Mouse (Mus musculus) thymus, adult 18-20 months (tissue): ENCODE data around the gene Map3k20.

Source experiments
- DNase-seq, 2 experiments: peaks; one replicate each; pipeline ENCODE4 v3.0.0; 2022; ENCODE audit warnings: mixed read lengths in 2 of 2

Map3k20 gene

GRCm38 (mm10) chr2:72322681-72323353 is 37.4 kb downstream of the Map3k20 start:
- DNase-seq: no peak

GRCm38 (mm10) chr2:72324436-72324835 is 39.0 kb downstream of the Map3k20 start:
- DNase-seq: no peak

GRCm38 (mm10) chr2:72326491-72326890 is 41.1 kb downstream of the Map3k20 start:
- no peak for DNase-seq

- no peak for DNase-seq
Measured at GRCm38 (mm10) chr2:72328435-72328834, 43.0 kb downstream of the Map3k20 start.

GRCm38 (mm10) chr2:72330955-72331481 is 45.6 kb downstream of the Map3k20 start:
- DNase-seq: no peak

GRCm38 (mm10) chr2:72332067-72332466 is 46.6 kb downstream of the Map3k20 start:
- no peak for DNase-seq

- DNase-seq: no peak
Measured at GRCm38 (mm10) chr2:72333210-72333609, 47.8 kb downstream of the Map3k20 start.

- DNase-seq: no peak
Measured at GRCm38 (mm10) chr2:72336840-72337239, 51.4 kb downstream of the Map3k20 start.

- no peak for DNase-seq
Measured at GRCm38 (mm10) chr2:72345281-72345680, 59.8 kb downstream of the Map3k20 start.

GRCm38 (mm10) chr2:72351329-72351728 is 65.9 kb downstream of the Map3k20 start:
- no peak for DNase-seq

- DNase-seq: no peak
Measured at GRCm38 (mm10) chr2:72351776-72352175, 66.3 kb downstream of the Map3k20 start.

- no peak for DNase-seq
Measured at GRCm38 (mm10) chr2:72352756-72353155, 67.3 kb downstream of the Map3k20 start.

- DNase-seq: no peak
Measured at GRCm38 (mm10) chr2:72356471-72356870, 71.0 kb downstream of the Map3k20 start.

GRCm38 (mm10) chr2:72361572-72361971 is 76.1 kb downstream of the Map3k20 start:
- no peak for DNase-seq

GRCm38 (mm10) chr2:72363449-72363848 is 78.0 kb downstream of the Map3k20 start:
- DNase-seq: no peak

GRCm38 (mm10) chr2:72365930-72366329 is 80.5 kb downstream of the Map3k20 start:
- no peak for DNase-seq

GRCm38 (mm10) chr2:72366503-72366902 is 81.1 kb downstream of the Map3k20 start:
- no peak for DNase-seq

GRCm38 (mm10) chr2:72367850-72368249 is 82.4 kb downstream of the Map3k20 start:
- DNase-seq: no peak

- DNase-seq: no peak
Measured at GRCm38 (mm10) chr2:72369140-72369600, 83.7 kb downstream of the Map3k20 start.

GRCm38 (mm10) chr2:72372136-72372535 is 86.7 kb downstream of the Map3k20 start:
- no peak for DNase-seq

GRCm38 (mm10) chr2:72374076-72374475 is 88.6 kb downstream of the Map3k20 start:
- DNase-seq: no peak

GRCm38 (mm10) chr2:72375877-72376276 is 90.4 kb downstream of the Map3k20 start:
- no peak for DNase-seq

GRCm38 (mm10) chr2:72376946-72377345 is 91.5 kb downstream of the Map3k20 start:
- DNase-seq: no peak

- no peak for DNase-seq
Measured at GRCm38 (mm10) chr2:72379425-72379824, 94.0 kb downstream of the Map3k20 start.

GRCm38 (mm10) chr2:72382662-72383061 is 97.2 kb downstream of the Map3k20 start:
- no peak for DNase-seq
